Mouse (Mus musculus): ENCODE data around the gene Prpf40a.

The Prpf40a gene

GRCm38 (mm10) chr2:53106056-53106455, 85.0 kb downstream of the Prpf40a start:
- CTCF ChIA-PET, result interaction anchor here (0.5 kb wide), 1 partner anchor 639 kb away, joined by 4 read pairs; no protein-coding TSS in a partner anchor

DNA sequence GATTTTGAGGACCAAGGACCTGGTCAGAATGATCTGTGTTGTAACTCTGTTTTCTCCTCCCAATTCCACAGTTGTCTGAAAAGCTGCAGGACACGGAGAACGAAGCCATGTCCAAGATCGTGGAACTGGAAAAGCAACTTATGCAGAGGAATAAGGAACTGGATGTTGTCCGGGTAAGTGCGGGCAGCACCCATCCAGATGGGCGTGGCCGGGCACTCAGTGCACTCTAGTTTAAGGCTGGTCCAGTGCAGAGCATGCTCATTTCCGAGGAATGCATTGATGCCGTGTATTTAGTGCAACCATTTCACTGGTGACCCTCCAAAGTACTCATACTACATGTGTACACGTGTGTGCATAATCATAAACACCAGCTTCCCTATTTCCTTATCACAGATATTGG, 85.7 kb downstream of the Prpf40a start:
- CTCF ChIA-PET, result no interaction called here

- CTCF ChIA-PET, result no interaction called here
Observed at GRCm38 (mm10) chr2:53102901-53103300, 88.2 kb downstream of the Prpf40a start.

GRCm38 (mm10) chr2:53101885-53102740, 89.0 kb downstream of the Prpf40a start:
- CTCF ChIA-PET, result no interaction called here

DNA sequence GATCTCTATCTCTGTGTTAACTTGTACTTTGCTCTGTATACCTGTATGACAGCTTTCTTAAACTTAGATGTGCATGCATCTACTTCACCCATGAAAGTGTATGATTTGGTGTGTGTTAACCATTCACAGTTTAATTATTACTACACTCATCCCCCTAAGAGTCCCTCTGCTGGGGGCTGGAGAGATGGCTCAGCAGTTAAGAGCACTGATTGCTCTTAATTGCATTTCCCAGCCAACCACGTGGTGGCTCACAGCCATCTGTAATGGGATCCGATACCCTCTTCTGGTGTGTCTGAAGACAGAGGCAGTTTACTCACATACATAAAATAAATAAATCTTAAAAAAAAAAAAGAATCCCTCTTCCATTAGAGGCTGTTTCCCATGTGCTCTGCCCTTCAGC, 91.0 kb downstream of the Prpf40a start:
- CTCF ChIA-PET, result no interaction called here

DNA sequence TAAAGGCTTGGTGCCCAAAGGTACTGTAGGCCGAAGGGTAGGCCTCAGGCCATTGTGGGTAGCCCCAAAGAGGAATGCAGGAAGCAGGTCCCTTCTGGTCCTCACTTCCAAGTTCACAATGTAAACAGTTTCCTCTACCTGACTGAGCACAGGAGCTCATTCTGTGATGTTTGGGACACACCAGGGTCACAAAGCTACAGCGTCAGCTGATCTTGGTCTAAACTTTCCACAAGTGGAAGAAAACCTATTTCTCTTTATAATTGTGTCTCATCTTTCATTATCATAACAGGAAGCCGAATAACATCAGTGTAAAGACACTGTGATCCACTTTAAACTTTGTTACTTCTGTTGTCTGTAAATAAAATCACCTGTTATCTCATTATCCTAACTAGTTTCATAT, 95.6 kb downstream of the Prpf40a start:
- CTCF ChIA-PET, result no interaction called here

DNA sequence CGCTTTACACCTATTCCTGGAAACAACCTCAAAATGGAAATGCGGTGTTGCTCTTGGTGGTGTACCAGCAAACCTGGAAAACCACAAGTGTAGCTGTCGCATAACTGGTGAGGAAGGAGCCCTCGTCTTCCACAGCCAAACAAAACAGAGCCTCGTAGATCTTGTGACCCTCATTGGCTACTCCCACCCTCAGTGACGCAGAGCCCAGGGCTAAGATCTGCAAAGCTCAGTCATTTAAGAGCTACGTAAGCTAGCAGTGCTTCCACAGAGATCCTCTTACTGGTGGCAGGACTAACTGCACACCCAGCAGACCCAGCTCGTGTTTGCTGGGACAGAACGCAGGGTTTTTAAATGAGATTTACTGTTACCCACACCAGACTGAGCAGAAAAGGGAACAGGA, 96.1 kb downstream of the Prpf40a start:
- CTCF ChIA-PET, result no interaction called here

DNA sequence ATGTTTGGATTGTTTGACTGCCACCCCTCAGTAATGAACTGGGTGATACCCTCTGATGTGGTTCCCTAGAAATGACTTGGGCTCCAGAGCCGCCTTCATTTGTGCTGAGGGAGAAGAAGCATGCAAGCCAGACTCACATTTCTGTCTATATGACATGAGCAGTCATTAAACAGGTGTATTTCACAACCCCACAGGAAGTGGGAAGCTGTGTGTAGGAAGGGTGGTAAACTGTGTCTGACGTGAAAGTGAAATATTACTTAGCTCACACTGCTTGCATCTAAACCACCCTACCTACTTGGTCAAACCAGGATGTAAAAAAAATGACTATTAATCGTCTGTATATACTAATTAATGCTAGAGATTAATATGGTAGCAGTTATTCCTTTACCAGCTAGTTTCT, 102.3 kb downstream of the Prpf40a start:
- CTCF ChIA-PET, result no interaction called here

- CTCF ChIA-PET, result interaction anchor here (0.7 kb wide), 1 partner anchor 461 kb away, joined by 3 read pairs; no protein-coding TSS in a partner anchor
Observed at GRCm38 (mm10) chr2:53085617-53086202, 105.4 kb downstream of the Prpf40a start.

Measured in spleen, embryonic (tissue).